8 mouse cellular contexts compared by ENCODE assay signal in the genomic region with DNA sequence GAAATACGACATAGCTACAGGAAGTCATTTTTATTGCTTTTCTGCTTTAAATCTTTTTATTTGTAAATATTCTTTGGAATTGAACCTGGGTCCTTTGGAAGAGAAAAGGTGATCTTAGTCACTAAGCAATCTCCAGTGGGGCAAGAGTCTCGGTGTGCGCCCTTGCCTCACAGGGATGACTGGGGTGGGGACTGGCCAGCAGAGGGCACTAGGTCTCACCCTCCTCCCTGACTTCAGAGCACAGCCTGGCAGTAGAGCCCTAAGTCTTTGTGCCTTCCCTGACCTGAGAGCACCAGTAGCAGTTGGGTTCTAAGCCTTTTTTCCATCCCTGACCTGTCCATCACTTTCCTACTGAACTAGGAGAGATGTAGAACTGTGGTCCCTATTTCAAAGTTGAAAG.
DNase-seq lines count a peak whose midpoint lies in the region; ATAC-seq and TF ChIP-seq lines count a peak whose summit lies in the region.

No protein-coding gene starts in this region.

- H3K36me3 ChIP-seq in heart, embryonic 12.5 days = no peaks in the 10 kb centered on the region
- no peaks in the 10 kb centered on the region for H3K36me3 ChIP-seq in lung, embryonic 14.5 days (ENCODE audit: insufficient read depth)

- WGBS in heart, embryonic 12.5 days = 72% methylated on average over 3 of the region's 3 CpGs
- 62% methylated on average over 3 of the region's 3 CpGs for WGBS in lung, embryonic 14.5 days

- H3K4me1 ChIP-seq in heart, embryonic 12.5 days (replicated peaks) = no peaks in the 10 kb centered on the region
- no peaks in the 10 kb centered on the region for H3K4me1 ChIP-seq in embryonic fibroblast, embryonic 13.5 days (ENCODE audit: control insufficient read depth, insufficient read depth, low read length)
- H3K4me1 ChIP-seq in lung, embryonic 14.5 days (ENCODE audit: insufficient read depth) = no peaks in the 10 kb centered on the region

- DNase-seq in heart, adult 8-10 months (ENCODE audit: low spot score) = peak; percentile 33
- peak; percentile 20 to 24 for DNase-seq in urinary bladder, adult 18-20 months (ENCODE audit: low spot score in 2 of 2)
- no peak for DNase-seq in urinary bladder, postnatal 4 days (ENCODE audit: low spot score in 2 of 2)
- peak; percentile 53 for DNase-seq in lung, embryonic 14.5 days
- DNase-seq in c-Kit-positive CD71-positive TER-119-positive erythroid progenitor cells, embryonic 14.5 days (ENCODE audit: low spot score) = no peak
- DNase-seq in left cerebral cortex, adult 11 months (ENCODE audit: low spot score) = no peak

- H3K27ac ChIP-seq in heart, embryonic 12.5 days (ENCODE audit: poor library complexity, severe bottlenecking) = no peak overlapping the region
- no peak overlapping the region for H3K27ac ChIP-seq in embryonic fibroblast, embryonic 13.5 days (ENCODE audit: insufficient read depth, low read length)
- no peak overlapping the region for H3K27ac ChIP-seq in lung, embryonic 14.5 days (ENCODE audit: low read depth)

- no peak overlapping the region for H3K4me3 ChIP-seq in heart, embryonic 12.5 days
- no peak overlapping the region for H3K4me3 ChIP-seq in embryonic fibroblast, embryonic 13.5 days (ENCODE audit: insufficient read depth, low read length)
- no peak overlapping the region for H3K4me3 ChIP-seq in lung, embryonic 14.5 days (ENCODE audit: low read depth, low read length)

- H3K4me2 ChIP-seq in heart, embryonic 12.5 days = no peak overlapping the region
- no peak overlapping the region for H3K4me2 ChIP-seq in lung, embryonic 14.5 days

- no peak for ATAC-seq in heart, embryonic 12.5 days (ENCODE audit: insufficient number of reproducible peaks, low FRiP score)
- ATAC-seq in lung, embryonic 14.5 days (ENCODE audit: insufficient read depth) = no peak

- H3K27me3 ChIP-seq in heart, embryonic 12.5 days (replicated peaks) = 0 out of 2 replicates have a peak, but pooled peaks cover 5% of the 10 kb centered on the region
- no peaks in the 10 kb centered on the region for H3K27me3 ChIP-seq in lung, embryonic 14.5 days (ENCODE audit: insufficient read depth, low read length)

- H3K9ac ChIP-seq in heart, embryonic 12.5 days = no peak overlapping the region
- no peak overlapping the region for H3K9ac ChIP-seq in lung, embryonic 14.5 days

- TF ChIP-seq POLR2A in embryonic fibroblast, embryonic 13.5 days (IDR thresholded peaks at IDR 0.05; ENCODE audit: low read depth, low read length) = no peak

- no peaks in the 10 kb centered on the region for H3K9me3 ChIP-seq in heart, embryonic 12.5 days (replicated peaks)
- H3K9me3 ChIP-seq in lung, embryonic 14.5 days (ENCODE audit: low read depth, low read length) = no peaks in the 10 kb centered on the region

- TF ChIP-seq CTCF in embryonic fibroblast, embryonic 13.5 days (IDR thresholded peaks at IDR 0.05; ENCODE audit: borderline replicate concordance, insufficient read depth, low read length) = peak; percentile 59; the same call in 1 of the 2 replicates
- peak; percentile 76 for TF ChIP-seq CTCF in lung, embryonic 14.5 days (IDR thresholded peaks at IDR 0.05; ENCODE audit: low read depth)

Comparison
In these comparisons a context has a peak if more than half of its experiments do, and no peak if none do; other contexts are left out.
1. DNase-seq: peak in heart, adult 8-10 months (single experiment), urinary bladder, adult 18-20 months (2 of 2) and lung, embryonic 14.5 days (single experiment); none in urinary bladder, postnatal 4 days (0 of 2), c-Kit-positive CD71-positive TER-119-positive erythroid progenitor cells, embryonic 14.5 days (single experiment) and left cerebral cortex, adult 11 months (single experiment).